Mouse (Mus musculus) layer of hippocampus, postnatal 10 days (tissue): ENCODE data around the gene Serpinf2. TPM values are rescaled to one million over a fixed set of nuclear protein-coding genes. Genes with fewer than 3 reads are reported as not detected.

Experiments
- DNase-seq, 2 experiments: peaks; one replicate each; pipeline ENCODE4 v3.0.0; 2021; ENCODE audit warnings: low spot score in 2 of 2
- total RNA-seq, 2 experiments: library from RNA; stranded (reverse); gene quantifications; 2 replicates each; pipeline ENCODE4 v1.2.3; 2021

Gene Serpinf2
- total RNA-seq, 2 experiments from 2014 or later = 0.49 to 0.64 TPM

DNA sequence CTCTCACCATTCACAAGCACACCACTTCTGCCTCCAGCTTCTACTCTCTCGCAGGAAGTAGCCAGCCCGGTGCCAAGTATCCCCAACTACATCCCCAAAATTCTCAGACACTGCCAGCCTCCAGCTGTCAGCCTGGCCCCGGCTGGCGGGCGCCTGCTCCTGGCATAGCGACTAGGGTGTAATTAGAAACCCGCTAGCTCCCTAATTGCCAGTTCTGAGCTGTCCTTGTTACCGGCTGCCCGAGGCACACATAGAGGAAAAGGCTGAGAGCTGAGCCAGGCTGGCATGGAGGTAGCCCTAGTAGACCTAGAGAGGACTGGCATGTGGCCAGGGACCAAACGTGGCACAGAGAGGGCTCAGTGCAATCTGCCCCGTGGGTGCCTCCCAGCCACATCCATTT lies 8.1 kb downstream of the Serpinf2 start:
- peak; percentile 89 to 91 for DNase-seq

DNA sequence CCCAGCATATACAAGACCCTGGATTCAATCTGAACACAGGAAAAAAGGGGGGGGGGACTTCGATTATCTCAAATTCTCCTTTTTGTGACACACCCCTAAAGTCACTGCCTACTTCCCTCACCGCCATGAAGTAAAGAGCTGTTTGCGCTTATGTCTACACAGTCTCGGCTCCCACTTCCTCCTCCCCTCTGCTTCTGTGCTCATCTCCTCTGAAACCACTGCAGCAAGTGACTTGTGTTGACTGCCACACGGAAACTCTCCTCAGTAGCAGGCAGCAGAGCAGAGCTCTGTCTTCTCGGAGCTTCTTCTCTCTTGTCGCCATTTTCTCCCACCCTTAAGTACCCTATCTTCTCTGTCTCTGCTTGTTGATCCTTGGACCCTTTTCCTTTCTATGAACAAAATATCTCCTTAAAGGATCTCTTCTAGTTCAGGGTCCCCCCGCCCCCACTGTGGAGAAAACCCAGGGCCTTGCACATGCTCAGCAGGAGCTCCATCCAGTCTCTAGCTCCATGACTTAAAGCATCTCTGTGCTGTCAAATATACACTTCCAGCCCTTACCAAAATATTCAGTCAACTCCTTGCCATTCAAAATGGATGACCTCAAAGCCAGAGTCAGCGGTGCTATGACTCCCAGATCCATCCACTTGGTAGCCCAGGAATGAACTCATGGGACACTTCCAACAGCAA lies 10.2 kb downstream of the Serpinf2 start:
- DNase-seq = no peak

DNA sequence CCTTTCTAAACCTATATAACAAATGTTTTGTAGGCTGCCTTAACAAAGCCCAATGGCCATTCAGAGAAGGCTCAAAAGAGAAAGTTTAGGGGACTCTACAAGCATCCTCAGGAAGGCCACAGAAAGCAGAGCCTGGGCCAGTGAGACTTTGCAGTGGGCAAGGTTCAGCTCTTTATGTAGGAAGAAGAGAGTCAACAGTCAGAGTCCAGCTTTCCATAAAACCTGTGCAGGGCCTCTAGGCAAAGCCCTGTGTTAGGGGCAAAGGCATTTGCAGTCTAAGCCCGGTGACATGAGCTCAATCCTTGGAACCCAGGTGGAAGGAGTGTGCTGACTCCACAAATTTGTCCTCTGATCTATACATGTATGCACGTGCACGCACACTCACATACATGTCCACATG lies 14.9 kb downstream of the Serpinf2 start:
- DNase-seq = no peak

DNA sequence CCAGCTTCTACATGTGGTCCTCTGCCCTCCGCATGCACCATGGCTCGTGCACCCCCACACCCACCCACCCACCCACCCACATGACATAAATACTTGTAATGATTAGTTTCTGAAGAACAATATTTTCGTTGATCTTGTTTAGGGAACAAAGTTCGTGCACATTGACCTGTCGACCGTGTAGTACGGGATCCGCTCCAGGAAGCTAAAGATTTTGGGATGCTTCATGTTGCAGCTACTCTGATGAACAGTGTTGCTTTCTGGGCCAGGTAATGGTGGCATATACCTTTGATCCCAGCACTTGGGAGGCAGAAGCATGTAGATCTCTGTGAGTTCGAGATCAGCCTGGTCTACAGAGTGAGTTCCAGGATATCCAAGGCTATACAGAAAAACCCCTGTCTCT lies 15.4 kb downstream of the Serpinf2 start:
- no peak for DNase-seq

DNA sequence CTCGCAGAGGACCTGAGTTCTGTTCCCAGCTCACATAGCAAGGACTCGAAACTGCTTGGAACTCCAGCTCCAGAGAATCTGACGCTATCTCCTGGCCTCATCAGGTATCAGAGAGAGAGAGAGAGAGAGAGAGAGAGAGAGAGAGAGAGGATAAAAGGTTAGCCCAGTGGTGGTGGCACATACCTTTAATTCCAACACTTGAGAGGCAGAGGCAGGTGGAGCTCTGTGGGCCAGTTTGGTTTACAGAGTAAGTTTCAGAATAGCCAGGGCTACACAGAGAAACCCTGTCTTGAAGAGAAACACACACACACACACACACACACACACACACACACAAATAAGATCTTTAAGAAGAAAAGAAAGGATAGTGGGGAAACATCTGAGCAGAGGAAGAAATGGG lies 16.3 kb downstream of the Serpinf2 start:
- no peak for DNase-seq

DNA sequence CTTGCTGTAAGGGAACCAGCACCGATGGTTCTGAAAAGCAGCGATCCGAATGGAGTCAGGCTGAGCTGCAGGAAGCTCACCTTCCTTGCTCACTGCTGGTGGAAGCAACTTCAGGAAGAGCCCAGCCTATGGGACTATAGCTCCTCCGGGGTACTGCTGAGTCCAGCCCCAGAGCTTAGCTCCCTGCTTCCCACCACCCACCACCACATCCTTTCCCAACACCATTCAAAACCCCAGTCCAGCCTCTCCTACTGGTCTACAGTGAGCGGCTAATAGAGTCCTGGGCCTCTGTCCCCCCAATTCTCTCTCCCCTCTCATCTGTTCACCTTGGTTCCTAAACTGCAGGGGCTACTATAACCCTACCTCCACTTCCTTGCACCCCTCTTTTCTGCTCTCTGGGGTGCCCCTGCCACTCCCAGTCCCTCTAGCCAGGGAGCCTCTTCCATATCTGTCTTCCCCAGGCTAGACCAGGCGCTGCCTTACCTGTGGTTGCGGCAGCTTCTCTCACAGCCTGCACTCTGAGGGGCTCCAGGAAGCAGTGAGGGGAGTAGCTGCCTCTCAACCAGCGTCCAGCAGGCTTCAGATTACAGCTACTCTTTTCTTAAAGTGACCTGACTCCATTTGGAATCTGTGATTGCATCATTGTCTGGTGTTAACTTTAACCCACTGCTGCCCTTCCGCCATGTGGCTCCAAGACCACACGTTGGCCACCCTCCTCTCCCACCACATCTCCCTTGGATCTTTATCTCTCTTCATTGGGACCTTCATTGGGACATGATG lies 17.2 kb downstream of the Serpinf2 start, which contains the start of gene Serpinf1:
Gene Serpinf1 (minus strand): TSS at position 689 of the 780 bp plus-strand sequence.
- no peak for DNase-seq

DNA sequence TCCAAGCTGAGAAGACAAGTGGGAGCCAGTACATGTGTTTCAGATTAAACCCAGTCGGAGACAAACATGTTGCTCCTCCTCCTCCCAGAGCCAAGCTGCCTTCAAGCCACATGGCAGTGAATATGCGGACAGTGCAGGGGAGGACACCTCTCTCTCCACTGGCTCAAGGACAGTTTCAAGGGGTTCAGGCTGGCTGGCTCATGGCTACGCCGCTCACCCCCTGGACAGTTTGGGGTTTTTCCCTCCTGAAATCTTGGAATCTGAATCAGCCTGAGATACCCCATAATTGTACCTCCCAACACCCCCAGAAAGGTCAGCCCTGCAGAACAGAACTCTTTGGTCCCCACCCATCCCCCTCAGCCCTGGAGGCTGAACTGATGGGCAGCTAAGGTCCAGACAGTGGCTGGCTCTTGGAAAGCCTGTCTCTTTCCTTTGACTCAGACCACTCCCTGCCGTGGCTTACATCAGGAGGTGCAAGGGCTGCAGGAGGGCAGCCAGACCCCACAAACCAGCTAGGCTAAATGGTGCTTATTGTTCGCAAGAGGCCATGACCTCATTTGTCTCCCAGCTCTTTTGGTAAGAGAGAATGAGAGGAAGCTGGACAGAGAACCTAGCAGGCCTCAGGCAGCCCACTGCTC lies 17.9 kb downstream of the Serpinf2 start:
- no peak for DNase-seq

DNA sequence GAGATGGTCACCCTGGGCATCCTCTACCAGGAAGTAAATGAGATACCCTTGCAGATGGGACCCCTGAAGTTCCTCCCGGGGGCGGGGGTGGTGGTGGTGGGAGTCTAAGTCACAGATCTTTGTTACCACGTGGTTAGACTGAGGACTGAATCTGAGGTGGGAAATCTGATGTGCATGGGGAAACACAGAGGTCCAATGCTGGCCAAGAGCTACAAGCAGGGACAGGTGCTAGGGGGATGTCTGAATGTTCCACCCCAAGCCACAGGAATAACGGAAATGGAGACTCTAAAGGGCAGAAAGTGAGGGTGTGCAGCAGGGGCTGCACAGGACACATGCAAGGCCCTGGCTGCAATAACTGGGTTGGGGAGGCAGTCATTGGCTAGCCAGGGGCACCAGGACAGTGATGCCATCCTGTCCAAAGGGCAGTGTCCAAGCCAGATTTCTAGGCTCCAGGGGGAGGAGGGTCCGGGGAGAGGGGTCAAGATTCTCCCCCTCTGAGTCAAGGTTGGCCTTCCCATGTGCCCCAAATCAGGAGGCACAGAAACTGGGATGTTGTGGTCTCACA lies 18.5 kb downstream of the Serpinf2 start:
- DNase-seq = no peak

DNA sequence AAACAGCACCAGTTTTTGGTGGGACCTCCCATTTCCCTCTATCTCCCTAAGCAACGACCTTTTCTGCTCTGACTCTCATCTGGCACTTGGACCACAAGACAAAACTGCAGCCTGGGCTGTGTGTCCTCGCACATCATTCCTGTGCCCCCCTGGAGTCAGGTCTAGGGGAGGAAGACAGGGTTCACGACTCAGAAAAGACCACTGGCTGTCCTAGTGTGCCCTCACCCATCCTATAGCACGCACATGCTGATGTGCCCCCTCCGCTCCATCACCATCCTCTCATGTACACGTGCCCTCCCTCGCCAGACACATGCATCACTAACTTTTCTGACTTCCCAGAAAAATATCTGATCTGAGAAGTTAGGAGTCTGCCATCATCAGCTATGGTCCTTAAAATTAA lies 19.4 kb downstream of the Serpinf2 start:
- DNase-seq = no peak

DNA sequence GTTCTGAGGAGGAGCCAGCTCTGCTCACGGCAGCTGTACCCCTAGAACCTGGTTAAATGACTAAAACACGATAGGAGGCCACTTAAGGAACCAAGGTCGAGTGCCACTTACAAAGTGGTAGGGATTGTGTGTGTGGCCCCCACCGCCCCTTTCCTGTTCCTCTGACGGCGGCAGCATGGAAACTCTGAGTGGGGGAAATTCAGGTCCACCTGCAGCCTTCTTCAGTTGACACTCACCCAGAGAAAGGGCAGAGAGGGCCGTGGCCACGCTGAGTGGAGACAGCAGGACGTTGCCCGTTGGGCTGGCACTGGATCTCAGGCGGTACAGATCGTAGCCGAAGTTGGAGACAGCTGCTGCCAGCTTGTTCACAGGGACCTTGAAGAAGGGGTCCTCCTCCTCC lies 23.4 kb downstream of the Serpinf2 start:
- no peak for DNase-seq

DNA sequence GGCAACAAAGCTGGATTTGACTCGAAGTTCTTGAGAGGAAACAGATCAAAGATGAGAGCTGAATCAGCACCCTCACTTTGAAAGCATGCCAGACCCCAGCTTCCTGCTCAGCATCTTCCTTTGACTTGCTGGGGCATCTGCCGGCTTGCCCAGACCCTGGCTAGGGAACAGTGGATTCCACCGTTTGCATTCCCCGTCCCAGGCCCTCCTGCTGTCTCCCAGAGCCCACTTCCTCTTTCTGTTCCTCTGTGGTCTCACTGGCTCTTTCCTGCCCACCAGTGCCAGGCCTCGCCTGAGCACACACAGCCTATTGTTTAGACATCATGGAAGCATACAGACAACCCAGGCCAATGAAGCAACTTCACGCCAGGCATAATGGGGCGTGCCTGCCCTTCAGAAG lies 24.3 kb downstream of the Serpinf2 start:
- DNase-seq = peak; percentile 30 to 35

DNA sequence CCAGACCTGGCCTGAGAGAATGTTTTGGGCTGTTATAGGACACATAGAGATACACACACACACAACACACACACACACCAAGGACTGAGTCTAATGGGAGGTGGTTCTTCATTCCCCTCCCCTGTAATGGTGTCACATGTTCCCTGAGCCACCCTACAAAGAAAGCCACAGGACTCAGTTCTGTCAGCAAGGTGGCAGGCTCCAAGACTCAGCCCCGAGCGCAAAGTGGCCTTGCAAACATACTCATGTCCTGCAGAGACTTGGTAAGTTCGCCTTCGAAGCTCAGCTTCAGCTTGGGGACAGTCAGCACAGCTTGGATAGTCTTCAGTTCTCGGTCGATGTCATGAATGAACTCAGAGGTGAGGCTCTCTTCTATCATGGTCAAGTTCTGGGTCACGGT lies 28.8 kb downstream of the Serpinf2 start:
- DNase-seq = no peak

DNA sequence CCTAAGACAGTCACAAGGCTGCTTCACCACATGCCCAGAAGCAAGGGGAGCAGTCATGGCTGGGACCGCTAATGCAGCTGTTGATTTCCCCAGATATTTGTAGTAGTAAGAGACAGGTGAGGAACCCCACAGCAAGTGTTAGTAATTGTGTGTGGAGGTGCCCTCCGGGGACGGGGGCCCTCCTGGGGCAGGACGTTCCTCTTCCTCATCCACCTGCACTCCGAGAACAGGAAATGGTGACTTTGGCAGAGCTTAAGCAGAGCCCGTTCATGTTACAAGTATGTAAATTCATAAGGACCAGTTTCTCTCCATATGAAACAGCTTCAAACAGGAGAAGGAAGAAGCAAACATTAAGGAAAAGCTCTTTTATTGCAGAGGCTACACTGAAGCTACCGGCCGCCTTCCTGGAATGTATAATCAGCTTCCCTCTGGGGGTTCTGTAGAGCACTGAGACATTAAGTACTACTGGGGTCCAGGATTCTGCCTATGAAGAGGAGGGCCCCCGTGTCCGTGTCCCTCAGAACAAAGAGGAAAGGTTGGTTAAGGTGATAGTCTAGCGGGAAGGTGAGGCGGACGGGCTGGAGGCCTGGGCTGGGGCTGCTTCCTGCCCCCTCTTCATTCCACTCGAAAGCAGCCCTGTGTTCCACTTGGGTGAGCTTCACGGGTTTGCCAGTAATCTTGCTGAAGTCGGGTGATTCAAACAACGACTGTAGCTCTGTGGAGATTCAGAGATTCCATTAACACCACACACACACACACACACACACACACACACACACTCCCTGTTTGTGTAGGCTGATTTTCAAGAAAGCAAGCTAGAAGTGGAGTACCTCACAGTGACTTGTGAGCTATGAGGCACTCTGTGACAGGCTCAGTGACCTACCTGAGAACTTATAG lies 29.5 kb downstream of the Serpinf2 start:
- no peak for DNase-seq

DNA sequence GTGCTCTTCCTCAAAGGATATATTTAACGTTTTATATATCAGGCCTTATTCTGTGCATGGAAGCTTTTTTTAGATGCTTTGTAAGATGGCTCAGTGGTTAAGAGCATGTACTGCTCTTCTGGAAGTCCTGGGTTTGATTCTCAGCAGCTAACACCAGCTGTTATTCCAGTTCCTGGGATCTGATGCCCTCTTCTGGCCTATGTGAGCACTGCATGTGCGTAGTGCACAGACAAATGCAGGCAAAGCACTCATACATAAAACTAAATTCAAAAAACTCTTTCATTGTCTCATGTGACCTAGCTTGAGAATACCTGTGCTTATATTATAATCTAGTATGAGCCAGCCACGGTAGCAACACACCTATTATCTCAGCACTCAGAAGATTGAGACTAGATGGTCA lies 32.5 kb downstream of the Serpinf2 start:
- peak; percentile 47 to 54 for DNase-seq

DNA sequence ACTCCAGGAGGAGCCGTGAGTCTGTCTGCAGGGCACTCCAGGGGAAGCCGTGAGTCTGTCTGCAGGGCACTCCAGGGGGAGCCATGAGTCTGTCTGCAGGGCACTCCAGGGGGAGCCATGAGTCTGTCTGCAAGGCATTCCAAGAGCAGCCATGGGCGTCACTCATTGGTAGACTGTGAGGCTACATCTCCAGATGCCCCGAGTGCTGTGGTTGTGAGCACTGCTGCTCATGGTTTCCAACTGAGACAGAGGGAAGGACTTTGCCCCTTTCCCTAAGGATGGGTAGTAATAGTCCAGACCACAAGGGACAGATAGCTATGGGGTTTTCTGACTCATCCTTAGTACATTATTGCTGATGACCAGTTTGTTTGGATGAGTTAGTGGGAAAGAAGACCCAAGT lies 33.3 kb downstream of the Serpinf2 start:
- DNase-seq = no peak

DNA sequence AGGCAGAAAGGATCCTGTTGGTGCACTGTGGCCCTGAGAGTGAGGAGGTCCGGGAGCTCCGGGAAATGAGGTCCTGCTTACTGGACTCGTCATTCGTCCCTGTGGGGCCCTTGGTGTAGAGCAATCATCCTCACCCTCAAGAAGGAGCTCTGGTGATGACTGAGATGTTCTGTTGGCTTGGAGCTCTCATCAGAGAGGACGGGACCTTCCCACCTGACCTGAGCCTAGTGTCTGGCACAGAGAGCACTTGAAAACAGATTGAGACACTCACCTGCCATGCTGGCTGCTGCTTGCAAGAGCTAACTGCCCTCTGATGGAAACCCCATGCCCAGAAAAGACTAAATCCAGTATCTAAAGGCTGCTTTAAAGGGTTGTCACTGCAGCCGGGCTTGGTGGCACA lies 34.6 kb downstream of the Serpinf2 start:
- DNase-seq = no peak

DNA sequence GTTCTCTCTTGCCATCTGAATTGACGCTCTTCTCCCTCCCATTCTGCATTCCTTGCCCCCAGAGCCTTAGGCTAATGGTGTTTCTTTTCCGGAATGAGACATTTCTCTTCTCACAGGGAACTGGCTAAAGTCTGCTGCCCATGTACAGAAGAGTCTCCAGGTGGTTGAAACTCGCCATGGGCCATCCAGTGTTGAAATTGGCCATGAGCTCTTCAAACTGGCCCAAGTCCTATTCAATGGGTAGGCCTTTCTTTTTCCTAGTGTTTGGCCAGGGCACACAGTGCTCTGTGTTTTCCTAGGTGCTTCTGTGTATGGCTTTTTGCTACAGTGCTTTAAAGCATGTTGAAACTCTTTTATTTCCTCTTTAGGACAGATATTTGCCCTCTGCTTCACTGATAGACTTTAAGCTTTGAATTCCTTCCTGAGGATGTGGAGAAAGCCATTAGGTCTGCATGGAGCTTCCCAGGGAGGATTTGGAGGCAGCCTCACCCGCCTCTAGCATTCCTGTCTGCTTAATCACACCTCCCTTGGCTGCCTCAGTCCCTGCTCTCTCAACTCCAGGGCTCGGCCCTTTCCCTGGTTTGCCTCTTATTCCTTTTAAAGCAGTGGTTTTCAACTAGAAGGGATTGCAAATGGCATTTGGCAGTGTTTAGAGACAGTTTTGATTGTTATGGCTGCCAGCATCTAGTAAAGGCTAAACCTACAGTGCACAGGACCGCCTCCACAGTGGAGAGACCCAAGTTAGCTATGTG lies 35.9 kb downstream of the Serpinf2 start:
- DNase-seq = no peak

DNA sequence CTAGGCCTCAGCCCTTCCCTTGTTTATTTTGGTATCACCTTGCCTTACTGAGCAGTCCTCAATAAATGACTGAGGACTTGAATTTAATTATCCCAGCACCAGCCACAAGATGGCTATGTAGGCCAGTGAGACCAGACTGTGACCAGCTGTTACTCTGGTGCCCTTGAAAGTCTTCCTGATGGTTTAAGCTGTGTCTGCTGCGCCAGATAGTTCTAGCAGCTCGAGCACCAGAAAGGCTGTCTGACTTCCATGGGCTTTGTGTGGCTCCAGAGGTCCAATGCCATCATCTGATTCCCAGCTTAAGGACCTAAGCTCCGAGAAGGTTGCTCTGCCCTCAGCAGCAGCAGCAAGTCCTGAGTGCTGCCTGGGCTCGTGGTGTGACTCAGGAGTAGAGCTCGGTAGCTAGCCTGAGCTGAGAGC lies 37.1 kb downstream of the Serpinf2 start:
- peak; percentile 51 to 67 for DNase-seq

DNA sequence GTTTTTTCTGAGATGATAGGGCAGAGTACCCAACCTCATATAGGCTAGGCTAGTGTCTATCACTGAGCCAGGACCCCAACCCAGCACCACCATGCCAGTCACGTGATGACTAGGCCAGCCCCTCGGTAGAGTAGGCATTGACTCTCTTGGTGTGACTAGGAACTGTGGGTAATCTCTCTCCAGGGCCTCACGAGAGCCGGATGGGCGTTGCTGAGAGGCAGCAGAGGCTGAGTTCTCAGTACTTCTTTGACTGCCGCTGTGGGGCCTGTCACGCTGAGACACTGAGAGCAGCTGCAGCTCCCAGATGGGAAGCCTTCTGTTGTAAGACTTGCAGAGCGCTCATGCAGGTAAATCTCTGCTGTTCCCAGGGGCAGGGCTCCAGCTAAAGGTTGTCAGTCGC lies 39.3 kb downstream of the Serpinf2 start:
- DNase-seq = no peak

DNA sequence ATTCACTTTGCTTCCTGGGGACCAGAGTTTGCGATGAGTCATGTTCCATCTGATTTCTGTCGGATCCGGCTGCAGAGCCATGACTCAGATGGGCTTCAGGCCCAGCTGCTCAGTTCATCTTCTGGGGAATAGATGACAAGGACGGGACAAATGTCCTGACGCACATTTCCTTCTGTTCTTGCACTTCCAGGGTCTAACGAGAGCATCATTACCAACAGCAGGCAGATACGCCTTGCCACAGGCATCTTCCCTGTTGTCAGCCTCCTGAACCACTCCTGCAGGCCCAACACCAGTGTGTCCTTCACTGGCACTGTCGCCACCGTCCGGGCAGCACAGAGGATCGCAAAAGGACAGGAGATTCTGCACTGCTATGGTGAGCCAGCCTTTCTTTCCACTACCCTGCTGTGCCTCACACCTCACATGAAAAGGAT lies 40.0 kb downstream of the Serpinf2 start:
- DNase-seq = no peak
